Mouse (Mus musculus): Measurements from ENCODE around the gene Pip4k2a. TPM values are rescaled to one million over a fixed set of nuclear protein-coding genes. Genes with fewer than 3 reads are reported as not detected.
"Not testable (repeated sequence)": the region's sequence is repeated elsewhere in the genome, so short reads cannot be mapped to it uniquely, and the experiment has no call there.

Gene Pip4k2a
- total RNA-seq, 1 experiment from 2014 or later, result 73.9 TPM

DNA sequence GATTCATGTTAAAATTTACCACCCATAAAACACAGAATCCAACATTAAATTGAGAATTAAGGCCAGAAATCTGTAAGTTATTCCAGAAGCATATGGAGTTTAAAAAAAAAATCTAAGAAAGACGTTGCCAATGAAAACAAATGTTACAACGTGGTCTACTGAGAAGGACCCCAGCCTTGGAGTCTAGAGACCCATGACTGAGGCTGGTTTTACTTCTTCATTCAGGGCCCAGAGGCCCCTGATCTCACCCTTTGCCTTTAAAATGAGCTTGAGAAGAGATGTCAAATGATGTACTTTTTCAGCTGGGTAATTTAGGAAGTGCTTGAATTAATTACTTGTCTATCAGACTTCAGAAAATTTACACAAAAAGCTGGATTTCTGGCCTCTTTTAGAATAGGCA is 83.2 kb downstream of the Pip4k2a start:
- peak; percentile 25; the same call in 1 of the 2 replicates for ATAC-seq (ENCODE audit: extremely low read depth, insufficient number of reproducible peaks, low FRiP score, poor library complexity, severe bottlenecking)

DNA sequence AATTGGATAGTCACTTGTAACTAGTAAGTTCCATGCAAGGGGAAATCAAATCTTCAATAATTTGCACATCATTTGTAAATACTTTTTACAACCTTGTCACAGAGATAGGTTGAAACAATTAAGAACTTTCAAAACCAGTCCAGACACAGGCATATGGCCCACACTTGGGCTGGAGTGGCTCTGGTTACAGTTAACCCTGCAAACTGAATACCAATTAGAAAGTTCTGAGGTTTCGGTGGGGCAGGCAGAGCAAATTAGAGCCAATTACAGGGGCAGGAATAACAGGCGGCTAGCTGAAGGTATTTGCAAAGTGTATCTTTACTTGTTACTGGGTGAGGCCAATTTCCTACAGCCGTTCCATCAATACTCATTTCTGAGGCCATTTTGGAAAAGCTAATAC is 84.3 kb downstream of the Pip4k2a start:
- no peak for ATAC-seq (ENCODE audit: extremely low read depth, insufficient number of reproducible peaks, low FRiP score, poor library complexity, severe bottlenecking)

GRCm38 (mm10) chr2:18911251-18911934 is 86.5 kb downstream of the Pip4k2a start:
- ATAC-seq (ENCODE audit: extremely low read depth, insufficient number of reproducible peaks, low FRiP score, poor library complexity, severe bottlenecking), result no peak

GRCm38 (mm10) chr2:18910209-18910608 is 87.7 kb downstream of the Pip4k2a start:
- ATAC-seq (ENCODE audit: extremely low read depth, insufficient number of reproducible peaks, low FRiP score, poor library complexity, severe bottlenecking), result no peak

GRCm38 (mm10) chr2:18909713-18910112 is 88.2 kb downstream of the Pip4k2a start:
- ATAC-seq (ENCODE audit: extremely low read depth, insufficient number of reproducible peaks, low FRiP score, poor library complexity, severe bottlenecking), result no peak

GRCm38 (mm10) chr2:18907269-18907668 is 90.7 kb downstream of the Pip4k2a start:
- no peak for ATAC-seq (ENCODE audit: extremely low read depth, insufficient number of reproducible peaks, low FRiP score, poor library complexity, severe bottlenecking)

GRCm38 (mm10) chr2:18906421-18907084 is 91.4 kb downstream of the Pip4k2a start:
- ATAC-seq (ENCODE audit: extremely low read depth, insufficient number of reproducible peaks, low FRiP score, poor library complexity, severe bottlenecking), result no peak

DNA sequence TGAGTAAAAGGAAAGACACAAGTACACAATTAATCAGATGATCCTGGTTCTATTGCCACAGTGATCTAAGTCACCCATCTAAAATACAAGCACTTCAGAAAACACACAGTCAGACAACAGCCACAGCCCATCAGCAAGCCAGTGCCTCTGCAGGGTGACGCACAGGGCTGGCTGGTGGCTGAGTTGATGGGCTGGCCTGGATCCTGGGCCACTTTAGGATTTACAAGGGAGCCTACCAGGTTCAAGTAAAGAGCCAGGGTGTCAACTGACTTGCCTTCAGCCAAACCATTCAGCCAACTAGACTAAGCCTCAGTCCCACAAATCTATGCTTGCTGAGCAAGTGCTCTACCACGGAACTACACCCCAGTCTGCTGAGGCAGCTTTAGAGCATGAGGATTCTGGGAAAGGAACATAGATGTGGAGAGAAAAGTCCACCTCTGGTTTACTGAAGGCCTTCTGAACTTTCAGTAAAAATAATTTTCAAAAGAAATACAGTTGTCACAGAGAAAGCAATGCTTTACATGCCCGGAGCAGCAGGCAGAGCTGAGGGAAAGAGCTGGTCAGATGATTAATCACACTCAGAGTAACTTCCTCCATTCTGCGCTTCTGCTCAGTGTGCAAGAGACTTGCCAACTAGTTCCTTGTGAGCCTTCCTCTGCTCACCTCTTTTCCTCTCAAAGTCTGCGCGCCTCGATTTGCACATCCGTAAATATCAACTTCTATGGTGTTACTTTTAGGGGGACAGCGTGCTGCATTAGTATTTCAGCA is 94.4 kb downstream of the Pip4k2a start:
- peak; percentile 67 for ATAC-seq (ENCODE audit: extremely low read depth, insufficient number of reproducible peaks, low FRiP score, poor library complexity, severe bottlenecking)

DNA sequence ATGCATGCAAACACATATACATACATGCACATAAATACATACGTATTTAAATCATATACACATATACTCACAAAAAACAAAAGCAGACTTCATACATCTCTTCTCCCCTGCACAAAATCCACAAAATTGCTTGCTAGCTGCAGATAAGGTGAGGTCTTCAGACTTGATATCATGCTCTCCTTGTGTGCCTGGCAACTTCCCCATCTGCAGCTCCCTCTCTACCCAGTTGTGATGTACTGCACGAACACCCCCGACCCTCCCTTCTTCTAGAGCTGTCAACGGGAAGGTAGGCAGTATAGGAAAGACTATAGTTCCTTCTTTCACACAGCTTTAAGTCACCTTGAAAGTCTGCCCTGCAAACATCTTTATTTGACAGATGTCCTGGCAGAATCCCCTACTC is 96.8 kb downstream of the Pip4k2a start:
- ATAC-seq (ENCODE audit: extremely low read depth, insufficient number of reproducible peaks, low FRiP score, poor library complexity, severe bottlenecking), result no peak

- no peak for ATAC-seq (ENCODE audit: extremely low read depth, insufficient number of reproducible peaks, low FRiP score, poor library complexity, severe bottlenecking)
Measured at GRCm38 (mm10) chr2:18900635-18901034, 97.3 kb downstream of the Pip4k2a start.

- ATAC-seq (ENCODE audit: extremely low read depth, insufficient number of reproducible peaks, low FRiP score, poor library complexity, severe bottlenecking), result peak; percentile 80
Measured at GRCm38 (mm10) chr2:18897742-18898256, 100.1 kb downstream of the Pip4k2a start.

DNA sequence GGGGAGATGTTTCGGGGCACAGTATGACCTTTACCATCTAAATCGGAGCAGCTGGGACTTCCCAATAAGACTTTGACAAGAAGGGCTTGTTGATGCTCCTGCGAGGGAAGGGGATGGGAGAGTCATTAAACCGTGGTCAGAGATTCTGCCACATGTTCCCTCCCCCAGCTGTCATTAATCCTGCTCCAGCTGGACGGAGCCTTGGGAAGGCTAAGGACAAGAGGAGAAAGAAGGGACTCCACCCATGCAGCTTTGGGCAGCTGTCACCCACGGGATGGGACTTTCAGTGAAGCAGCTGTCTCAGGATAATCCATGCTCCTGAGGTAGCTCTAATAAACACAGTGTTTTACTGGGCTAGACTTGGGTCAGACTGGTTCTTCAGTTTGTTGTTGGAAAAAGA is 101.9 kb downstream of the Pip4k2a start:
- no peak for ATAC-seq (ENCODE audit: extremely low read depth, insufficient number of reproducible peaks, low FRiP score, poor library complexity, severe bottlenecking)

DNA sequence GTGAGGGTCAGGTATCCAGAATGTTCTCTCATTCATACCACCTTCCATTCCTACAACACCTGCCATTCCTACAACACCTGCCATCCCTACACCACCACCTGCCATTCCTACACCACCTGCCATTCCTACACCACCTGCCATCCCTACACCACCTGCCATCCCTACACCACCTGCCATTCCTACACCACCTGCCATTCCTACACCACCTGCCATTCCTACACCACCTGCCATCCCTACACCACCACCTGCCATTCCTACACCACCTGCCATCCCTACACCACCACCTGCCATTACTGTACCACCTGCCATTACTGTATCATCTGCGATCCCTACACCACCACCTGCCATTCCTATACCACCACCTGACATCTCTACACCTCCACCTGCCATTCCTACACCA is 104.6 kb downstream of the Pip4k2a start:
- ATAC-seq (ENCODE audit: extremely low read depth, insufficient number of reproducible peaks, low FRiP score, poor library complexity, severe bottlenecking), result not testable (repeated sequence)

DNA sequence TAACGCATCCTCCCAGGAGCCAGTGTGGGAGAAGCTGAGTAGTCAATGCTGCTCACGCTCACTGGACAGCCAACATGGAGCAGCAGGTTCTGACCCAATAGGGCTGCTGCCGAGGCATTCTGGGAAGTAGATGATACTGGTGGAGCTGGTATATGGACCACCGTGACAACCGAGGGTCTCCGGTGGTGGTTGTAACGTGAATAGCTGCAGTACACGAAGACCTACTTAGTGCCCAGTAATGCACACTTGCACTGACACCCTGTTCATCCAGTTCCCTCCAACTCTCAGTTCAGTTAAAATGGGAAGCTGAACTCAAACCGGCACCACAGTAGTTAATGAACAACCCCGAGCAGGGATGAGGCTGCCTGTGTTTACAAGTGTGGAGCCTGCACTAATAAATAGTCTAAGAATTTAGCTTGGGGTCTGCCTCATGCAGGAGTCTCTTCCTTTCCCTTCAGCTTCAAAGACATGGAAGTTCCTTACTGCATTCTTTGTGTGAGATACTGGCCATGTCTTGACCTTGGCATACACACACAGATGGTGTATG is 105.9 kb downstream of the Pip4k2a start:
- no peak for ATAC-seq (ENCODE audit: extremely low read depth, insufficient number of reproducible peaks, low FRiP score, poor library complexity, severe bottlenecking)

- no peak for ATAC-seq (ENCODE audit: extremely low read depth, insufficient number of reproducible peaks, low FRiP score, poor library complexity, severe bottlenecking)
Measured at GRCm38 (mm10) chr2:18890227-18891001, 107.5 kb downstream of the Pip4k2a start.

DNA sequence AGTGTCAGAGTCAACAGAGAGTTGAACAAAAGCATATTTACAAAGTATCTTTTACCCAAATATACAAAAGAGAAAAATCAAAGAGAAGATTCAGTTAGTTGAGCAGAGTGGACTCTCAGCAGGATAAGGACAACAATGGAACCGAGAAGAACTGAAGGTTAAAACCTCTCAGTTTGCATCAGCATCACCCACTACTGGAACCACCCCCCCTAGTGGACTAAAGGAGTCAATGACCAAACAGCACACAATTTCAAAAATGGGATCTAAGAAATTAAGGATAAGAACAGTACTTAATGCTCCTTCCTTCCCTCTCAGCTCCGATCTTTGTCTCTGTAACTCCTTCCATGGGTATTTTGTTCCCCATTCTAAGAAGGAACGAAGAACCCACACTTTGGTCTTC is 113.6 kb downstream of the Pip4k2a start:
- 0 out of 2 replicates have a peak, but pooled peaks have one; percentile 33 for ATAC-seq (ENCODE audit: extremely low read depth, insufficient number of reproducible peaks, low FRiP score, poor library complexity, severe bottlenecking)

DNA sequence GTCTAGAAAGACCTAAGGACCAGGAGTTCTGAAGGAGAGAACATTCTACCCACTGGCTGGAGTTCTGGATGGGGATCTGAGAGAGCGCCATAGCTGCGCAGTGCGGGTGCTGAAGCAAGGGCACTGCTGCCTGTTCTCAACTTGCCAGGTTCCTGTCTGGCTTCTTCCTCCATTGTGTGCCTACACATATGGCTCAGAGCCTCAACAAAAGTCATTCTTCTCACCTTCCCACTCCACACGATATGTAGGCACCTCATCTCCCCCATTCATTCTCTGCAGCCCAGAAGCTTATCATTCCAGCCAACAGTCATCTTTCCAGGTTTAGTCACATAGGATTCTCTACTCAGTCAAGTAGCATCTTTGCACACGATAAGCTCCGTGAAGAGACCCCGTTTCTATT is 123.3 kb downstream of the Pip4k2a start:
- ATAC-seq (ENCODE audit: extremely low read depth, insufficient number of reproducible peaks, low FRiP score, poor library complexity, severe bottlenecking), result no peak

DNA sequence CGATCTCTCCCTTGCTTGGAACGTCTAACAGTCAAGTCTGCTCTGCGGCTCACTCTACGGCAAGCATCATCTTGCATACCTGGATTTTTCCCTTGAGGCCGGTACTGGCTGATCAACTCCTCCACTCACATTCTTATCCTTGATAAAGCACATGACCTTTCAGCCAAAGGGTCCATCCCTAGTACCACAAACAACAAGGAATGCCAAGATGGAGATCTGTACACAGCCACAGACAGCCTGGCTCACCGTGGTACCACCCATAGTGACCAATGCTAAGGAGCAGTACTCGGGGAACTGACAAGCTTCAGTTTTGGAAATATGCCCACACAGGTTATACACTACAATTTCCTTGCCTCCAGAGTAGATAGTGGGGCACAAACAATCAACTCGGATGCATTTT is 123.9 kb downstream of the Pip4k2a start:
- ATAC-seq (ENCODE audit: extremely low read depth, insufficient number of reproducible peaks, low FRiP score, poor library complexity, severe bottlenecking), result no peak

GRCm38 (mm10) chr2:18873440-18873839 is 124.5 kb downstream of the Pip4k2a start:
- ATAC-seq (ENCODE audit: extremely low read depth, insufficient number of reproducible peaks, low FRiP score, poor library complexity, severe bottlenecking), result no peak

All from neutrophil, adult 5-6 weeks (primary cell).